Mouse (Mus musculus) Patski (cell line): Measurements from ENCODE around the gene Rnf19b. TPM values are rescaled to one million over a fixed set of nuclear protein-coding genes. Genes with fewer than 3 reads are reported as not detected.

Source experiments
- ATAC-seq: fragments of 100-300 bp; one replicate; pipeline ENCODE4 v1.8.0; 2021
- CTCF ChIA-PET: fragments of 350-600 bp; sonication (Branson Sonifier 250); formaldehyde crosslinking; loops from one replicate; lab custom pipeline; 2022; ENCODE audit warnings: inconsistent platforms; lab: Charles Lee
- POLR2A ChIA-PET: fragments of 350-600 bp; sonication (Branson Sonifier 250); formaldehyde crosslinking; loops from one replicate; lab custom pipeline; 2022; ENCODE audit warnings: antibody characterized with exemption, inconsistent platforms; lab: Charles Lee
- DNase-seq: peaks from one replicate; pipeline ENCODE4 v3.0.0-alpha.2; 2011; ENCODE audit warnings: low read depth, low spot score
- H3K27me3 ChIP-seq: fragments of 371-371 bp; one replicate; pipeline ENCODE4 v1.5.1; 2021
- CTCF ChIP-seq: fragments of 100-300 bp; IDR thresholded peaks from one replicate; pipeline ENCODE4 v1.5.1; 2021
- in situ Hi-C: fragments of 300-500 bp; cut with MboI; formaldehyde crosslinking; loops from 3 replicates; pipeline ENCODE4 v1.11.1; 2018; ENCODE audit warnings: low pct_unique_long_range_greater_than_20kb, mixed read lengths
- polyA plus RNA-seq: library from polyadenylated mRNA; unstranded; gene quantifications from one replicate; pipeline ENCODE4 v1.2.3, GENCODE M21; 2021

Rnf19b gene
- polyA plus RNA-seq, 1 experiment from 2014 or later, result 31.4 TPM

GRCm38 (mm10) chr4:129020454-129020853 is 37.6 kb upstream of the Rnf19b start:
- no peaks in the 10 kb centered on the region for H3K27me3 ChIP-seq
- TF ChIP-seq CTCF, result no peak
- ATAC-seq (no peak), DNase-seq (no peak)
- ChIA-PET POLR2A (interaction anchor here (1.6 kb wide), 1 partner anchor 12 kb away, joined by 3 read pairs; no protein-coding TSS in a partner anchor), CTCF (interaction anchor here (1.6 to 1.7 kb wide), 2 partner anchors 12 to 62 kb away, joined by 4 read pairs; no protein-coding TSS in a partner anchor)
- in situ Hi-C loops, result no loop called here

- H3K27me3 ChIP-seq, result no peaks in the 10 kb centered on the region
- ChIA-PET CTCF (interaction anchor here (1.6 kb wide), 1 partner anchor 11 kb away, joined by 4 read pairs; no protein-coding TSS in a partner anchor), POLR2A (interaction anchor here (1.6 kb wide), 1 partner anchor 11 kb away, joined by 3 read pairs; no protein-coding TSS in a partner anchor)
- TF ChIP-seq CTCF, result no peak
- in situ Hi-C loops, result no loop called here
- DNase-seq (no peak), ATAC-seq (no peak)
Measured at GRCm38 (mm10) chr4:129021426-129021825, 36.6 kb upstream of the Rnf19b start.

- H3K27me3 ChIP-seq, result no peaks in the 10 kb centered on the region
- no peak for DNase-seq
- no peak for ATAC-seq
- CTCF ChIA-PET, result interaction anchor here (1.6 kb wide), 1 partner anchor 11 kb away, joined by 4 read pairs; no protein-coding TSS in a partner anchor
- POLR2A ChIA-PET, result no interaction called here
- no peak for TF ChIP-seq CTCF
- in situ Hi-C loops, result no loop called here
Measured at GRCm38 (mm10) chr4:129021886-129022285, 36.2 kb upstream of the Rnf19b start.

GRCm38 (mm10) chr4:129023884-129024283 is 34.2 kb upstream of the Rnf19b start:
- ATAC-seq (no peak), DNase-seq (no peak)
- no peak for TF ChIP-seq CTCF
- in situ Hi-C loops, result no loop called here
- POLR2A ChIA-PET, result interaction anchor here (0.6 kb wide), 1 partner anchor 9 kb away, joined by 3 read pairs; no protein-coding TSS in a partner anchor
- no peaks in the 10 kb centered on the region for H3K27me3 ChIP-seq
- CTCF ChIA-PET, result interaction anchor here (0.6 kb wide), 1 partner anchor 38 kb away, joined by 3 read pairs; no protein-coding TSS in a partner anchor

- H3K27me3 ChIP-seq, result no peaks in the 10 kb centered on the region
- CTCF ChIA-PET, result no interaction called here
- in situ Hi-C loops, result no loop called here
- TF ChIP-seq CTCF, result no peak
- ATAC-seq (no peak), DNase-seq (no peak)
- POLR2A ChIA-PET, result no interaction called here
Measured at GRCm38 (mm10) chr4:129024775-129025174, 33.3 kb upstream of the Rnf19b start.

- H3K27me3 ChIP-seq, result no peaks in the 10 kb centered on the region
- ChIA-PET CTCF (no interaction called here), POLR2A (no interaction called here)
- DNase-seq, result no peak
- in situ Hi-C loops, result no loop called here
- no peak for ATAC-seq
- no peak for TF ChIP-seq CTCF
Measured at GRCm38 (mm10) chr4:129025707-129026106, 32.4 kb upstream of the Rnf19b start.

GRCm38 (mm10) chr4:129030746-129031145 is 27.3 kb upstream of the Rnf19b start:
- no peak for DNase-seq
- ChIA-PET CTCF (no interaction called here), POLR2A (no interaction called here)
- H3K27me3 ChIP-seq, result no peaks in the 10 kb centered on the region
- in situ Hi-C loops, result no loop called here
- TF ChIP-seq CTCF, result no peak
- no peak for ATAC-seq

- in situ Hi-C loops, result no loop called here
- no peak for TF ChIP-seq CTCF
- ChIA-PET POLR2A (no interaction called here), CTCF (interaction anchor here (1.2 to 1.3 kb wide), 2 partner anchors 15 to 23 kb away, joined by 3 to 4 read pairs; no protein-coding TSS in a partner anchor)
- H3K27me3 ChIP-seq, result no peaks in the 10 kb centered on the region
- DNase-seq, result no peak
- ATAC-seq, result no peak
Measured at GRCm38 (mm10) chr4:129031408-129031965, 26.6 kb upstream of the Rnf19b start.

- no peak for DNase-seq
- POLR2A ChIA-PET, result interaction anchor here (0.8 to 1.4 kb wide), 3 partner anchors 12 to 37 kb away, joined by 3 to 4 read pairs (median 3); no protein-coding TSS in a partner anchor
- no peak for ATAC-seq
Measured at GRCm38 (mm10) chr4:129032133-129032962, 25.7 kb upstream of the Rnf19b start.

More at GRCm38 (mm10) chr4:129032133-129032962, 25.7 kb upstream of the Rnf19b start:
- CTCF ChIA-PET, result interaction anchor here (1.1 to 1.4 kb wide), 6 partner anchors 11 to 61 kb away, joined by 3 to 8 read pairs (median 4); no protein-coding TSS in a partner anchor
- TF ChIP-seq CTCF, result no peak
- no peaks in the 10 kb centered on the region for H3K27me3 ChIP-seq
- in situ Hi-C loops, result no loop called here
